Mouse (Mus musculus): ENCODE measurements at regions not wholly inside any gene's neighbourhood (a gene's known extent, or its start where the extent isn't known, plus 50 kb on each side); places are given as distances from the start of the nearest gene placed in this dataset.

- dilution Hi-C loops (cut with MboI; ENCODE audit: extremely low pct_ligation_motif_present, extremely low pct_unique_long_range_greater_than_20kb, low sequenced_read_pairs): no loop called here
- H3K36me3 ChIP-seq (replicated peaks in 1 of 2; ENCODE audit: control insufficient read depth in 1 of 2, insufficient read depth in 1 of 2, low read length in 1 of 2): no peaks in the 10 kb centered on the region
Observed at GRCm38 (mm10) chr1:13789318-13790085, 2303.6 kb downstream of the 4930444P10Rik start.

GRCm38 (mm10) chr1:13787016-13787415 lies 2306.1 kb downstream of the 4930444P10Rik start:
- in situ Hi-C loops (cut with MboI; ENCODE audit: low pct_ligation_motif_present, low pct_unique_long_range_greater_than_20kb, low sequenced_read_pairs): loop anchor here (25.0 kb wide), 1 partner anchor 850 kb away; no protein-coding TSS in a partner anchor
- TF ChIP-seq EP300 (IDR thresholded peaks at IDR 0.05; ENCODE audit: low read length) (peak; percentile 54; the same call in 1 of the 2 replicates), BHLHE40 (IDR thresholded peaks at IDR 0.05; ENCODE audit: low read depth, low read length) (peak; percentile 36; the same call in 1 of the 2 replicates), ELF1 (IDR thresholded peaks at IDR 0.05; ENCODE audit: low read depth, low read length) (0 out of 2 replicates have a peak, but pooled peaks have one; percentile 16), IRF4 (IDR thresholded peaks at IDR 0.05; ENCODE audit: low read depth, low read length) (peak; percentile 84), ZMIZ1 (IDR thresholded peaks at IDR 0.05; ENCODE audit: low read depth, low read length) (no peak), HCFC1 (IDR thresholded peaks at IDR 0.05; ENCODE audit: low read depth, low read length) (no peak)
- Histone ChIP-seq H3K9ac (ENCODE audit: insufficient read depth, low read depth) (no peak overlapping the region), H3K79me2 (replicated peaks; ENCODE audit: control insufficient read depth, extremely low read depth, insufficient read depth, poor library complexity, severe bottlenecking) (no peaks in the 10 kb centered on the region), H3K27me3 (replicated peaks) (no peaks in the 10 kb centered on the region), H3K27ac (ENCODE audit: insufficient read depth, low read depth) (no peak overlapping the region), H3K4me2 (ENCODE audit: insufficient read depth, low read depth, poor library complexity, severe bottlenecking) (no peak overlapping the region), H3K36me3 (replicated peaks in 1 of 2; ENCODE audit: control insufficient read depth in 1 of 2, insufficient read depth in 1 of 2, low read length in 1 of 2) (no peaks in the 10 kb centered on the region), H3K4me3 (replicated peaks in 1 of 3; ENCODE audit: low read depth in 2 of 3, low read length in 2 of 3, poor library complexity in 1 of 3) (no peak overlapping the region), H3K4me1 (ENCODE audit: control insufficient read depth in 1 of 2, insufficient read depth in 2 of 2) (peaks cover 13 to 30% of the 10 kb centered on the region in 2 experiments), H3K9me3 (replicated peaks; ENCODE audit: low read length) (peaks cover 4% of the 10 kb centered on the region)
- peak; percentile 49 for DNase-seq (ENCODE audit: extremely low read depth)
- dilution Hi-C loops (cut with MboI; ENCODE audit: extremely low pct_ligation_motif_present, extremely low pct_unique_long_range_greater_than_20kb, low sequenced_read_pairs): no loop called here

More at GRCm38 (mm10) chr1:13789318-13790085, 2303.6 kb downstream of the 4930444P10Rik start:
- in situ Hi-C loops (cut with MboI; ENCODE audit: low pct_ligation_motif_present, low pct_unique_long_range_greater_than_20kb, low sequenced_read_pairs): loop anchor here (25.0 kb wide), 1 partner anchor 848 kb away; no protein-coding TSS in a partner anchor
- Histone ChIP-seq H3K4me2 (ENCODE audit: insufficient read depth, low read depth, poor library complexity, severe bottlenecking) (peak overlapping the region; percentile 50), H3K27ac (ENCODE audit: insufficient read depth, low read depth) (no peak overlapping the region), H3K27me3 (replicated peaks) (no peaks in the 10 kb centered on the region), H3K9me3 (replicated peaks; ENCODE audit: low read length) (peaks cover 6% of the 10 kb centered on the region), H3K79me2 (replicated peaks; ENCODE audit: control insufficient read depth, extremely low read depth, insufficient read depth, poor library complexity, severe bottlenecking) (no peaks in the 10 kb centered on the region), H3K4me1 (ENCODE audit: control insufficient read depth in 1 of 2, insufficient read depth in 2 of 2) (peaks cover 13 to 30% of the 10 kb centered on the region in 2 experiments), H3K4me3 (replicated peaks in 1 of 3; ENCODE audit: low read depth in 2 of 3, low read length in 2 of 3, poor library complexity in 1 of 3) (no peak overlapping the region), H3K9ac (ENCODE audit: insufficient read depth, low read depth) (peak overlapping the region; percentile 40; the same call in 1 of the 2 replicates)
- DNase-seq (ENCODE audit: extremely low read depth): peak; percentile 85
- TF ChIP-seq ETS1 (conservative IDR thresholded peaks at IDR 0.05; ENCODE audit: low read depth, low read length): no peak
- no peak for TF ChIP-seq TBP (conservative IDR thresholded peaks at IDR 0.05; ENCODE audit: low read depth, low read length)
- TF ChIP-seq USF2 (conservative IDR thresholded peaks at IDR 0.05; ENCODE audit: low read depth, low read length): no peak
- TF ChIP-seq KAT2A (IDR thresholded peaks at IDR 0.05; ENCODE audit: insufficient replicate concordance, low read length): no peak
- peak; percentile 37 to 90 for TF ChIP-seq CTCF (conservative IDR thresholded peaks at IDR 0.05 in 1 of 2, IDR thresholded peaks at IDR 0.05 in 1 of 2; ENCODE audit: low read depth in 2 of 2, low read length in 2 of 2)
- peak; percentile 99 for TF ChIP-seq MYC (IDR thresholded peaks at IDR 0.05; ENCODE audit: low read depth, low read length)
- TF ChIP-seq ZKSCAN1 (IDR thresholded peaks at IDR 0.05; ENCODE audit: borderline replicate concordance, low read depth, low read length): no peak
- TF ChIP-seq ZMIZ1 (IDR thresholded peaks at IDR 0.05; ENCODE audit: low read depth, low read length): no peak
- TF ChIP-seq HCFC1 (IDR thresholded peaks at IDR 0.05; ENCODE audit: low read depth, low read length): no peak
- TF ChIP-seq TCF12 (IDR thresholded peaks at IDR 0.05; ENCODE audit: low read depth, low read length): no peak
- peak; percentile 34; the same call in 1 of the 2 replicates for TF ChIP-seq ZC3H11A (IDR thresholded peaks at IDR 0.05; ENCODE audit: low read depth, low read length)
- TF ChIP-seq MAX (IDR thresholded peaks at IDR 0.05; ENCODE audit: low read length): peak; percentile 88
- peak; percentile 89 for TF ChIP-seq SMC3 (IDR thresholded peaks at IDR 0.05; ENCODE audit: low read depth, low read length)
- no peak for TF ChIP-seq POLR2A (IDR thresholded peaks at IDR 0.05; ENCODE audit: low read depth, low read length)
- no peak for TF ChIP-seq UBTF (IDR thresholded peaks at IDR 0.05; ENCODE audit: low read depth, low read length)
- no peak for TF ChIP-seq MAZ (IDR thresholded peaks at IDR 0.05; ENCODE audit: low read depth, low read length)
- TF ChIP-seq POLR2AphosphoS2 (IDR thresholded peaks at IDR 0.05; ENCODE audit: low read depth, low read length): no peak
- peak; percentile 96 for TF ChIP-seq RAD21 (IDR thresholded peaks at IDR 0.05; ENCODE audit: low read depth, low read length)
- 0 out of 2 replicates have a peak, but pooled peaks have one; percentile 16 for TF ChIP-seq BHLHE40 (IDR thresholded peaks at IDR 0.05; ENCODE audit: low read depth, low read length)
- TF ChIP-seq MXI1 (IDR thresholded peaks at IDR 0.05; ENCODE audit: low read depth, low read length): no peak
- no peak for TF ChIP-seq E2F4 (IDR thresholded peaks at IDR 0.05; ENCODE audit: insufficient replicate concordance, low read depth, low read length)
- TF ChIP-seq SIN3A (IDR thresholded peaks at IDR 0.05; ENCODE audit: low read length): no peak
- no peak for TF ChIP-seq ELF1 (IDR thresholded peaks at IDR 0.05; ENCODE audit: low read depth, low read length)
- no peak for TF ChIP-seq EP300 (IDR thresholded peaks at IDR 0.05; ENCODE audit: low read length)
- no peak for TF ChIP-seq MEF2A (IDR thresholded peaks at IDR 0.05; ENCODE audit: borderline replicate concordance, low read depth, low read length)
